Mouse (Mus musculus): Measurements from ENCODE around the gene Crhr2. TPM values are rescaled to one million over a fixed set of nuclear protein-coding genes. Genes with fewer than 3 reads are reported as not detected.

The Crhr2 gene
- total RNA-seq (2021): 1 to 10 TPM; 2.7 to 2.9 TPM
- long read RNA-seq, experiment 1, partial matches to known transcripts: 0 of 5 reads
- long read RNA-seq, experiment 1, other reads (novel, unspliced or antisense): 0 of 5 reads
- long read RNA-seq, experiment 2, partial matches to known transcripts: 0 of 1 reads
- long read RNA-seq, experiment 2, other reads (novel, unspliced or antisense): 1 of 1 reads

GRCm38 (mm10) chr6:55132794-55133193 is at the start of gene Crhr2:
Gene Crhr2 (minus strand): TSS chr6:55133016.
- intact Hi-C loops (cut with DNase I): no loop called here
- TF ChIP-seq CTCF (IDR thresholded peaks at IDR 0.05): no peak
- no peak for DNase-seq (ENCODE audit: extremely low spot score in 1 of 2, low spot score in 2 of 2)
- Histone ChIP-seq H3K27ac (no peak within 1 kb of the TSS), H3K4me3 (no peak within 1 kb of the TSS)

DNA sequence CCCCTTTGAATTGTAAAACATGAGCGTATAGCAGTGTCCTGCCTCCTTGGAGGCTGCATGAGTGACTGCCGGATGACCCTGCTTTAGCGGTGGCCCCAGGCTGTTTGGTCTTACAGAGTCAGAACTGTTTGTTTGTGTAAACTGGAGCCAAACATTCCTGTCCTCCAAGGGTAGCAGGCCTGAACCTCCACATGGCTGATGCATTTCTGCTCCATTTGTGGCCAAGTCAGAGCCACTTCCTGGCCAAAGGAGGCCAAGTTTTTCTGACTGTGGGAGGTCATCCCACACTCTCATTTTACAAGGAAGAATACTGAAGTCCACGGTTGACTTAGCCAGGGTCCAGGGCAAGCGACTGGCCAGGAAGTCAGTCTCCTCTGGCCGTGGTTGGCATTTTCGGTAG is 46.7 kb upstream of the Crhr2 start:
- H3K27ac ChIP-seq: no peak overlapping the region
- TF ChIP-seq CTCF (IDR thresholded peaks at IDR 0.05): no peak
- intact Hi-C loops (cut with DNase I): no loop called here
- H3K4me3 ChIP-seq: no peak overlapping the region
- DNase-seq (ENCODE audit: extremely low spot score in 1 of 2, low spot score in 2 of 2): no peak

DNA sequence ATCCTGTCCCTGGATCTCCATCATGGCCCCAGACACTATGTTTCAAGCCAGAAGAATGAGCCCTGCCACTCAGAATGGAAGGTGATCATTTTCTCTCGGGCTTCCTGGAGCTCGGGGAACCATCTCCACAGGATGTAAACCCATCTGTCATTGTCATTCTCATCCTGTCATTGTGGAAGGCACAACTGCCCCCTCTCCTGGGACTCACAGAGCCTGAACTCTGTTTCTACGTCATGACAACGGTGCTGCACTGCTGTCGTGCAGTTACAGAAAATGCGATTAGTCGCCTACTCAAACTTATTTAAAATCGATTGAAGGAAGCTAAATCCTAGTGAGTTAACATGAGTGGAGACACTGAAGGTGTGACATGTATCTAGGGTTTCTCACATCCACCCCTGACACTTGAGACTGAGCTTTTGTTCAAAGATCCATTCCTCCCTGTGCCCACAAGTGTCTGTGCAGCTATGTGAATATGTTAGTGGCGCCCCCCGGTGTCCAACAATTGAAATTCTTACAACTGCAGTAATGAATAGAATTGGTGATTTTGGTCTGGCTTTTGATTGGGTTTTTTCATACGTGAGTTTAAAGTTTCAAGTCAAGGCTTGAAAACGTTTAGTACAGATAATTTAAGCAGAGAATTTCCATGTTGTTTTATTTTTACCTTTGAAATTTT is 44.4 kb upstream of the Crhr2 start:
- intact Hi-C loops (cut with DNase I): no loop called here
- no peak overlapping the region for H3K4me3 ChIP-seq
- TF ChIP-seq CTCF (IDR thresholded peaks at IDR 0.05): peak; percentile 66
- no peak overlapping the region for H3K27ac ChIP-seq
- peak in 1 of 2 experiments; percentile 30 for DNase-seq (ENCODE audit: extremely low spot score in 1 of 2, low spot score in 2 of 2)

GRCm38 (mm10) chr6:55175892-55176291 is 43.1 kb upstream of the Crhr2 start:
- Histone ChIP-seq H3K4me3 (no peak overlapping the region), H3K27ac (no peak overlapping the region)
- DNase-seq (ENCODE audit: extremely low spot score in 1 of 2, low spot score in 2 of 2): no peak
- intact Hi-C loops (cut with DNase I): no loop called here
- TF ChIP-seq CTCF (IDR thresholded peaks at IDR 0.05): no peak

GRCm38 (mm10) chr6:55175456-55175855 is 42.6 kb upstream of the Crhr2 start:
- DNase-seq (ENCODE audit: extremely low spot score in 1 of 2, low spot score in 2 of 2): no peak
- intact Hi-C loops (cut with DNase I): no loop called here
- no peak for TF ChIP-seq CTCF (IDR thresholded peaks at IDR 0.05)
- Histone ChIP-seq H3K4me3 (no peak overlapping the region), H3K27ac (no peak overlapping the region)

DNA sequence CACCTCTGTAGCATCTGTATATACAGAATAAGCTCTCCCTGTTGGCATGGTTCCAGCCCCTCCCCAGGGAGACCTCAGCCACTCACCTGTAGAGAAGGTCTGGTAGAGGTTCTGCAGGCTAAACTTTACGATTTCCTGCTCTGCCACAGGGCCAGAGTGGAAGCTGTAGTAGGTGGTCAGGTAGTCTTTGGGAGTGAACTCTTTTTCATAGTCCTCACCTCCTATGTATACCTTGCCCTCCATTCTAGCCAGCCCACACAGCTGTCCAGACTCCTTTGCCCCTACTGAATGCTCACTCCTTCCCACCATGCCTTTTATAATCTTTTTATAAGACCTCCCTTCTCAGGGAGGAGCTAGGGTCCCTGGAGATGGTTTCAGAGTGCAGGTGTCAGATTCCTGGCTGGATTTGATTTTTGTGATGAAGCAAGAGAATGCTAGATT is 41.9 kb upstream of the Crhr2 start, which contains the start of gene Inmt:
Inmt (minus strand) TSS at position 303 of the 441 bp plus-strand sequence.
- DNase-seq (ENCODE audit: extremely low spot score in 1 of 2, low spot score in 2 of 2): no peak
- H3K4me3 ChIP-seq: no peak within 1 kb of the TSS
- intact Hi-C loops (cut with DNase I): loop anchor here (5.0 kb wide), 1 partner anchor 257 kb away; no protein-coding TSS in a partner anchor
- TF ChIP-seq CTCF (IDR thresholded peaks at IDR 0.05): no peak
- no peak within 1 kb of the TSS for H3K27ac ChIP-seq

- H3K27ac ChIP-seq: no peak overlapping the region
- no peak for DNase-seq (ENCODE audit: extremely low spot score in 1 of 2, low spot score in 2 of 2)
- intact Hi-C loops (cut with DNase I): loop anchor here (5.0 kb wide), 1 partner anchor 257 kb away; no protein-coding TSS in a partner anchor
Observed at GRCm38 (mm10) chr6:55173941-55174349, 41.1 kb upstream of the Crhr2 start.

DNA sequence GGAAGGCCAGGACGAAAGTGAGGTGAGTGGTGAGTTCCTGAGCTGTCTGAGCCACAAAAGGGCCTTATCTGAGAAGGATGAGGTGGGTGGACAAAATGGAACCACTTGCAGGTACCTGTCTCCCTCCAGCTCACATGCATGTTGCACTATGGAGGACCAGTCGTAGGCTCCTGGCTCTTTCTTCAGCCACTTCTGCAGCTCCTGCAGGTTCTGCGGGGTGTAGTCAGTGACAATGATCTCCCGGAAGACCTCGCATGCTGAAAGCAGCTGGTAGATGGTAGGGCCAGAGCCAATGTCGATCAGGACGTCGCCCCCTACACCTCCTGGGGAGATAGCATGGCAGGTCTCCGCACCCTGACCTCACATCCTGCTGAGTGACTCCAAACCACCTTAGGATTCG is 40.4 kb upstream of the Crhr2 start:
- H3K4me3 ChIP-seq: no peak overlapping the region
- no peak for TF ChIP-seq CTCF (IDR thresholded peaks at IDR 0.05)
- intact Hi-C loops (cut with DNase I): loop anchor here (5.0 kb wide), 1 partner anchor 256 kb away; no protein-coding TSS in a partner anchor
- no peak overlapping the region for H3K27ac ChIP-seq
- DNase-seq (ENCODE audit: extremely low spot score in 1 of 2, low spot score in 2 of 2): no peak

More at GRCm38 (mm10) chr6:55173941-55174349, 41.1 kb upstream of the Crhr2 start:
- no peak overlapping the region for H3K4me3 ChIP-seq
- no peak for TF ChIP-seq CTCF (IDR thresholded peaks at IDR 0.05)

- Histone ChIP-seq H3K27ac (no peak overlapping the region), H3K4me3 (no peak overlapping the region)
- peak; percentile 25 for TF ChIP-seq CTCF (IDR thresholded peaks at IDR 0.05)
- intact Hi-C loops (cut with DNase I): loop anchor here (5.0 kb wide), 1 partner anchor 254 kb away; no protein-coding TSS in a partner anchor
- DNase-seq (ENCODE audit: extremely low spot score in 1 of 2, low spot score in 2 of 2): no peak
Observed at GRCm38 (mm10) chr6:55171638-55172037, 38.8 kb upstream of the Crhr2 start.

- intact Hi-C loops (cut with DNase I): loop anchor here (5.0 kb wide), 6 partner anchors 93 to 583 kb away; partner anchors contain the start of genes Gars and Znrf2
- Histone ChIP-seq H3K4me3 (no peak overlapping the region), H3K27ac (no peak overlapping the region)
- no peak for TF ChIP-seq CTCF (IDR thresholded peaks at IDR 0.05)
- DNase-seq (ENCODE audit: extremely low spot score in 1 of 2, low spot score in 2 of 2): no peak
Observed at GRCm38 (mm10) chr6:55169818-55170217, 37.0 kb upstream of the Crhr2 start.

DNA sequence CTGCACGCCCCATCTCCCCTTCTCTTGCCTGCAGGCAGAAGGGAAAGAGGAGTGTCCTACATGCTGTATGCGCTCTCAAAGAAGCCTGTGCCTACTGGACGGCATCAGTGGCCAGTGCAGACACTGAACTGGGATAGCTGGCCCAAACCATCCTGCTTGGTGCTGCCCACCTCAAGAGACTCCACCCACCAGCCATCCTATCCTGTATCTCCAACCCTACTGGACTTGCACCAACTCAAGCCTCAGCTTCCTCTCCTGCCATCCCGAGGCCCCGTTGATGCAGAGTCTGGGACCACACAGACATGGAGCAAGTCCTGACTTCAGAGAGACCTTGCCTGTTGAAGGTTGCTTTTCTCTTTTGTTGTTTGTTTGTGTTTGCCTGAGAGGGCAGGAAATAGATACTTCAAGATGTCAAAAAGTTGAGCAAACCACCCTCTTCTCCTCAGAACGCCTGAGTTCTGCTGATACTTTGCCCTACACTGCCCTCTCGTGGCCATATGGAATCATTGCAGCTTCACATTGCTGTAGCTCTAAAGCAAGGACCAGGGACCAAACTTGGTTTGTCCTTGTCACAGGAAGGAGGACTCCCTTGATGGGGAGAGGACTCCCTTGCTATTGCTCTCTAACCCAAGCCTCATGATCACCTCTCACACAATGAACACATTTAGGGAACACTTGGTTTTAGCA is 34.1 kb upstream of the Crhr2 start:
- intact Hi-C loops (cut with DNase I): loop anchor here (1.0 to 5.0 kb wide), 6 partner anchors 90 to 580 kb away; partner anchors contain the start of genes Gars and Znrf2
- Histone ChIP-seq H3K4me3 (no peak overlapping the region), H3K27ac (no peak overlapping the region)
- TF ChIP-seq CTCF (IDR thresholded peaks at IDR 0.05): peak; percentile 92
- peak; percentile 67 to 72 for DNase-seq (ENCODE audit: extremely low spot score in 1 of 2, low spot score in 2 of 2)
